Mouse (Mus musculus) CD4-positive helper T cell, adult 2 months (primary cell): ENCODE results near the gene Spout1.

Experiments
- DNase-seq: peaks from one replicate; pipeline ENCODE4 v3.0.0-alpha.2; 2012; ENCODE audit warnings: low read depth, missing footprints, low spot score

Spout1 gene

GRCm38 (mm10) chr2:30177700-30178675 is at the start of gene Spout1:
Spout1 (minus strand) TSS chr2:30178459.
- peak; percentile 96 for DNase-seq

DNA sequence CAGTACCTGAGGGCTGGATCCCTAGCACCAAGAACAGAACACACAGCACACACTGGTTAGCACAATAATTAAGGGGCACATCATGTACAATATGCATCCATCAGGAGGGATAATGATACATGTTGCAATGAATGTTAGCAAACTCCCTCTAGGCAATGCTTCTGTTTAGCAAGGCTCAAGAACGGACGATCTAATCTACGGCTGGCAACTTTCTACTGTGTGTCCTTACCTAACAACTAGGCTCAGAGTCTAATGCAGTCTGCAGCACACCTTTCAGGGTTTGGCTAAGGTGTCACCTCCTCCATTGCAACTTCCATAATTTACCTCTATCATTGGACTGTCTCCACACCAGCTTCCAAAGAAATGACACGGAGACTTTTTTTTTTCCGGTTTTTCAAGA is 38.0 kb upstream of the Spout1 start:
- DNase-seq: no peak

DNA sequence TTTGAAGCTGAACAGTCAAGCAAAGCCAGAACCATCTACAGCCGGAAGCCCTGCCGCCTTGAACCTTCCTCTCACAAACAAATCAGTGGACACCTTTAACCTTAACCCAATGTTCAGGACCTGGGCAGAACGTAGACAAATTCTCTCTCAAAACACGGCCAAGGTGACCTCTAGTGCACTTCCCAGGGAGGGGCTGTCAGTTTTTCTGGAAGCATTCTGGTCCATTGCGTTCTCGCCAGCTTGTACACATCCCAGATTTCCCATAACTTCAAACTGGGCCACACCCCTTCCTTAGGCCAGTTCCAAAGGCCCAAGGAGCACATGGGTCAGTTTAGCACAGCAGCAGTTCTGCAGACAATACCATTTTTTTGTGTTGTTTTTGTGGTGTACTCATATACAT is 37.2 kb upstream of the Spout1 start:
- no peak for DNase-seq

GRCm38 (mm10) chr2:30214745-30215144 is 36.5 kb upstream of the Spout1 start:
- no peak for DNase-seq

DNA sequence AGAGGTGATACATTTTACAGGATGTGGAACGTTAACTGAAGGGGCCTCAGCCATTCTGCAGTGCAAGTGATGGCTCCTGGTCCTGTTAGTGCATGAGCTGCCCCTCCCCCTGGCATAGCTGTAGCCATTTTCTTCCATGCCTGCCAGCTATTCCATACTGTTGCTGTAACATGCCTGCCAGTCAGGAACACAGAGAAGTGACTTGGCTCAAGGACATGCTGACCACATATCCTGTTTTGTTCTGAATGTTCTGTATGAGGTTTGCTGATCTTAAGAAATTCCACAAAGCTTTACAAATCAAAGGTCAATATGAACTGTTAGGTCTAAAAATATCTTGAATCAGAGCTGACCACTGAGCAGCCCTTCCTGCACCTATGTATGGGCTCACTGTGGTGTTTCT is 34.7 kb upstream of the Spout1 start:
- DNase-seq: no peak

- DNase-seq: no peak
These were observed 33.9 kb upstream of the Spout1 start for GRCm38 (mm10) chr2:30212169-30212545.

DNA sequence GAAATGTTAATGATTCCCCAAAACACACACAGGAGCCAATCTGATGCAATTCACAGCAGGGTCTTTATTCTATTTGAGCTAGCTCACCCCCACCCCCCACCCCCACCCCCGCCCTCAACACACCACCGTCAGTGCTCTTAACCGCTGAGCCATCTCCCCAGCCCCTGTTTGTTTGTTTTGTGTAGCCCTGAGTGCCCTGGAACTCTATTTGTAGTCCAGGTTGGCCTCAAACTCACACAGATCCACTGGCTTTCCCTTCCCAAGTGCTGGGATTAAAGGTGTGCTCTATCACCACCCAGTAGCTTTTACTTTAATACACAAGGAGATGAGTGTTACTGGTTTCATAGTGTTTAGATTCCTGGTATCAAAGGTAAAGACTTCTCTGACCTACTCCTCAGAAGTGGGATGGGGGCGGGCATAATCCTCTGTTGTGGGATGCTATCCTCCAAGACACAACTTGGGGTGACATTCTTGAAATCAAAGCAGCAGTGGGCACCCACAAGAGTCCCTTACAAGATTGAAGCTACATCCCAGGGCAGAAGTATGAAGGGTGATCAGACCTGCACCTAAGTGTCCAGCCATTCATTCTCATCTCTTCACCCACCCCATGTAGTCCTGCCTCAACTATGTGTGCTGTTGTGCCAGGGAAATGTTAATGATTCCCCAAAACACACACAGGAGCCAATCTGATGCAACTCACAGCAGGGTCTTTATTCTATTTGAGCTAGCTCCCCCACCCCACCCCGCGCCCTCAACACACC is 33.3 kb upstream of the Spout1 start:
- no peak for DNase-seq

DNA sequence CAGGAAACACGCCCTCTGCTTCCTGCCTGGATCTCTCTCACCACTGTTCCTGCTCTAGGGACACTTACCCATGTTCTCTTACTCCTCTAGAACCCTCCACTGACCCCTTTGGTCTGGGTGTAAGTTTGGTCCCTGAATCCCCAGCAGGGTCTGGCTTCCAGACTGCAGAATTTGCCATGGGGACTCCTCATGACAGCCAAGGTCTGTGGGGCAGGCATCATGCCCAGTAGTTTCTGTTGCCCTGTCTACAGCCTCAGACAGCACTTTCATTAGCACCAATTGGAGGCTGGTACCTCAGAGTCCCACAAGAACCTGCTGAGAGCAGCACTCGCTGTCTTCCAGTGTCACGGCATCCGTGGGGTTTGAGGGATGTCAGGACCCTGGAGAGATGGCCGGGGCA is 29.6 kb upstream of the Spout1 start:
- DNase-seq: no peak

DNA sequence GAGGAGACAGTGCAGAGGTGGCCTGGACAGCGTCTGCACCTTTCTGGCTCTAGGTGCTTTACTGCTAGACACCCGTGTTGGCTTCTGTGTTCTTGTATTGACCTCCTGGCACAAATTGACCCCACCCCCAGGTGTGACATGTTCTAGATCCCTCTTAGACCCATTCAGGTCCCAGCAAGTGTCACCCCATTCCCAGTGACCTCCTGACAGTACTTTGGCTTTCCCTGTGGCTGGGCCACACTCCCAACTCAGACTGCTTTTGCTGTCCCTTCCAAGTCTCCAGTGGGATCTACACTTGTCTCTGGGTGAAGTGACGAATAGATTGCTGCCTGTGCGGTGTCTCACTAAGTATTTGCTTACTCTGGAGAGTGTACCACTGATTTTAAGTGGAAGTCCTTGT is 29.1 kb upstream of the Spout1 start:
- DNase-seq: no peak

- peak; percentile 95 for DNase-seq
These were observed 27.5 kb upstream of the Spout1 start, which contains the start of gene Kyat1 for GRCm38 (mm10) chr2:30205629-30206357. Kyat1 (minus strand) TSS chr2:30205847.

DNA sequence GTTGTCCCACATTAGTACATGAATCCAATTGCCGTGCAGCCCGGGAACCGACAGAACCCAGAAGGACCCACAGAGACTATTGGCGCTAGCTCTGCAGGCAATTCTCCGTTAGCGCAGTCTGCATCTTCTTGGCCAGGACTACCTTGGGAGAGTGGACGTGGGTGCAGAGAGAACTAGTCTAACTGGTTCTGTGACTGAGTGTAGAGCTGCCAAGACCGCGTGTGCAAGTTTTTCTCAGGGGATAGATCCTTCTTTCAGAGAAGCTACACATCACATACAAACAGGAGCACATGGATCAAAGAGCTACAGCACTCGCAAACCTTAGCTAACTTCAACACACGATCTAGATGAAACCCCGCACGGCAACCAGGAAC is 27.0 kb upstream of the Spout1 start:
- DNase-seq: no peak

- peak; percentile 64 for DNase-seq
These were observed 25.2 kb upstream of the Spout1 start for GRCm38 (mm10) chr2:30203439-30203838.

GRCm38 (mm10) chr2:30200388-30200925 is 22.2 kb upstream of the Spout1 start:
- no peak for DNase-seq

DNA sequence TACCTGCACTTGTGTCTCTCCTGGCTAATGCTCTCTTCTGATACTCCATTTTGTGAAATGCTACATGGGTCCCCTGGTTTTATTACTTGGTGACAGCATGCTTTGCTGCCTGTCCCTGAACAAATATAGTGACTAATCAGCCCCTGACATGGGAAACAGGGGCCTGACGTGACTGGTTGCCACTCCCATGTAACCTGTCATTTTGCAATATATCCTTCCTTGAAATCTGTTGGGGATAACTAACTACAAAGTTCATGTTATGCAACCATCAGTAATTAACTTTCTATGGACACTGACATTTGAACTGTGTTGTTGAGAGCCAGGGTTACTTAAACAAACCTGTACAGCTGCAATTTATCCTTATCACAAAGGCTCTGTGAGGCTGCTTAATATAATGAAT is 21.7 kb upstream of the Spout1 start:
- DNase-seq: no peak

- no peak for DNase-seq
These were observed 19.8 kb upstream of the Spout1 start for GRCm38 (mm10) chr2:30198021-30198420.

DNA sequence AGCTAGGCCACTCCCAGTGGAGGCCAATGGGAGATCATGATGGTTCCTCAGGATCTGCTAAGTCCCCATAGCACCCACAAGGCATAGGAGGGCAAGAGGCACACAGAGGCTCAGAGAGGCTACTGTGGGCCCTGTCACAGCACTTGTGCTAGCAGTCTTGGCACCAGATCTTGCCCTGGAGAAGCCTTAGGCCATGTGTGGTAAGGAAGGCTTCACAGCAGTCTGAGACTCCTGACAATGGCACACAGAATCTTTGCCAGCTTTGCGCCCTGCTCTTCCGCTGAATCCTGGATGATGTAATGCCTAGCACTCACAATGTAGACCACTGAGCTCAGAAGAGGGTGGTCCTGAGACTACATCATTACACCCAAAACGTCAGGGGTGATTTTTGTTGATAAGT is 16.4 kb upstream of the Spout1 start:
- no peak for DNase-seq

DNA sequence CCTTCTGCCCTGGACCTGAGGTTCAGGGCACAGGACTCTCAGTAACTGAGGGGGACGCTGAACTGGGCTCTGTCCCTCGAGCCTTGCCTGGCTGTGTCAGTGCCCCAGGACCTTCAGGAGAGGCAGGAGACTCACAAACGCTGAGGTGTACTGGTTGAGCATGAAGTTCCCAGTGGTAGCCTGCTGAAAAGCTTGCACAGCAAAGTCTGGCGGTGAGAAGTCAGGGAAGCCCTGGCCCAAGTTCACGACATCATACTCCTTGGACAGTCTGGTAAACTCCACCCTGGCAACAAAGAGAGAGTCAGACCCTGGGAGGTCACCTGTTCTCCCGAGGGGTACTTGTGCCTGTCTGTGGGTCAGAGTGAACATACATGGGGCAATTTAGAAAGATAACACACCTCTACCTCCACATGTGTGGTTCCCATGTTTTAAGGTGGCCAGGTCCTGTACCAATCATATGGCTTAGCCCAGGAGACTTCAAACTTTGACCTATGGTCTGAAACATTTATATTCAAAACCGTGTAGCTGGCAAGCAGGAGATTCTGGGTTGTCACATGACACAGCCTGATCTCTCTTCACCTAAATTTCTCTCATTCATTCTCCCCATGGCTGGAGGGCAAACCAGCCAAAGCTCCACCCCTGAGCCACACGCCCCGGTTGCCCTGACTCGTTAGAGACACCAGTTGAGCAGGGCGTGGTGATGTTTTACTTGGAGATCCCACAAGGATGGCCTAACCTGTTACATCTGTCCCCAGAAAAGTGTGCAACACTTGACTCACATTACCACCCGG is 13.7 kb upstream of the Spout1 start:
- DNase-seq: no peak

DNA sequence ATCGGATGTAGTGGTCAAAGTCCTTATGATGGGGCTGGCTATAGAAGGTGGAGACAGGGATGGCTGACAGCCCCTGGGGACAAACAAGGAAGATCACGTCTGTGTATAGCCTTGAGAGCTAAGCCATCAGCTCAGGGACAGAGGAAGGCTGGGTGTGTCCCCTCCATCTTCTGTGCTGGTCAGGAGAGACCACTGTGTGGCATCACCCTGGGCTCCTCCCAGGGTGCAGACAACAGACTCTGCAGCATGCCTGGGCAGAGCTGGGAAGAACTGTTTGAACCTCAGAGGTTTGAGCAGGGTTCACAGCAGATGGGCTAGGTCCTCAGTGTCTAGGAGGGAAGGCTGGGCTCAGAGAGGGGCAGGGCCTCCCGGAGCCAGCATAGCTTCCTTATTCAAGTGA is 7.4 kb upstream of the Spout1 start:
- DNase-seq: no peak

GRCm38 (mm10) chr2:30185276-30185675 is 7.0 kb upstream of the Spout1 start:
- no peak for DNase-seq

DNA sequence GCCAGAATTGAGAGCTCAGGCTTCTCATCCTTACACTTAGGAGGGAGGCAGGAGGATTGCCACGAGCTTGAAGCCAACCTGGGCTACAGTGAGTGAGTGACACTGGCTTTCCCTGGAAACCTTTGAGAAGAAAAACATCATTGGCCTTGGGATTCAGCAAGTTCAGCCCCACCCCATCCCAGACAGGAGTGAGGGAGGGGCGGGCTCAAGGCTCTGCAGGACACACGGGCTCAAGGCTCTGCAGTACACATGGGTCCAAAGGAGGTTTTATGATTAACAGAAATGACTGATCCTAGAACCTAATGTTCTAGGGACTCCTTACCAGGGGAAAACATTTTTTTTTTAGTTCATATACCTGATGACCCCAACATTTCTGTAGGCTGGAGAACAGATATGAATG is 5.5 kb upstream of the Spout1 start:
- no peak for DNase-seq

DNA sequence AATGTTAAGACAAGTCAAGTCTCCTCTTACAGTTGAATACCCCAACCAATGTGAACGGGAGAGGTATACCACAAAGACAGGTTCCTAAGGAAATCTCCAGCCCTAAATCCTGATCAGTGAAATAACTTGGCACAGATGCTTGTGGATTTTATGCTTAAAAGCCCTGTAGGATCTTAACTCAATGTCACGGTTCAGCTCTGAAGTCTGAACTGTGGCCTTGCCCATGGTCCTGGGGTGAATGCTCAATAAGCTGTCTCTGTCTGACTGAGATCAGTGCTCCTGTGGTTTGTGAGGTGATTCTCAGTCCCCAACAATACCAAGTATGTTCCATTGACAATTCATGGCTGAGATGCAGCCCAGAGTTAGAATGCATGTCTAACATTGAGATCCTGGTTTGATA is 4.2 kb upstream of the Spout1 start:
- DNase-seq: no peak
